Mouse (Mus musculus) neural tube, embryonic 11.5 days (tissue): Measurements from ENCODE around the gene Clec2l. TPM values are rescaled to one million over a fixed set of nuclear protein-coding genes. Genes with fewer than 3 reads are reported as not detected.
A peak's percentile ranks its signal among the peaks of the same experiment; 100 is the strongest.

Experiments
- ATAC-seq: fragments of 200-750 bp; cut with Nextera tagmentation; 2 replicates; pipeline ENCODE4 v1.8.0; 2017; ENCODE audit warnings: moderate number of reproducible peaks, mild to moderate bottlenecking, moderate TSS enrichment, moderate library complexity; ENCODE audit not compliant: insufficient read depth, low FRiP score, low TSS enrichment
- DNase-seq: peaks from one replicate; pipeline ENCODE4 v3.0.0-alpha.2; 2015; ENCODE audit warnings: low spot score
- H3K27ac ChIP-seq: fragments of 300-500 bp; sonication (generic); 2 replicates; pipeline ENCODE4 v1.5.1; 2014; ENCODE audit warnings: low read depth, mild to moderate bottlenecking, low read length
- H3K27me3 ChIP-seq: fragments of 300-500 bp; sonication (generic); 2 replicates; pipeline ENCODE4 v1.6.1; 2014; ENCODE audit warnings: mild to moderate bottlenecking, low read length, mixed read lengths; ENCODE audit not compliant: control insufficient read depth, insufficient read depth
- H3K36me3 ChIP-seq: fragments of 300-500 bp; sonication (generic); 2 replicates; pipeline ENCODE4 v1.6.1; 2014; ENCODE audit warnings: mild to moderate bottlenecking, low read length, moderate library complexity, mixed read lengths; ENCODE audit not compliant: control insufficient read depth, insufficient read depth
- H3K4me1 ChIP-seq: fragments of 300-500 bp; sonication (generic); 2 replicates; pipeline ENCODE4 v1.6.1; 2014; ENCODE audit warnings: low read length, mixed read lengths; ENCODE audit not compliant: control insufficient read depth, insufficient read depth
- H3K4me2 ChIP-seq: fragments of 300-500 bp; sonication (generic); 2 replicates; pipeline ENCODE4 v1.6.1; 2014; ENCODE audit warnings: low read depth, mild to moderate bottlenecking, moderate library complexity
- H3K4me3 ChIP-seq: fragments of 300-500 bp; sonication (generic); 2 replicates; pipeline ENCODE4 v1.5.1; 2014; ENCODE audit warnings: low read depth, low read length
- H3K9ac ChIP-seq: fragments of 300-500 bp; sonication (generic); 2 replicates; pipeline ENCODE4 v1.6.1; 2014; ENCODE audit warnings: mild to moderate bottlenecking, low read length
- H3K9me3 ChIP-seq: fragments of 300-500 bp; sonication (generic); 2 replicates; pipeline ENCODE4 v1.6.1; 2016; ENCODE audit warnings: low read length; ENCODE audit not compliant: control insufficient read depth
- WGBS: fragments of 180-500 bp; shearing (Covaris S2); extraction: QIAGEN DNeasy Blood & Tissue Kit; methylation state at CpG from one replicate; pipeline ENCODE4 v1.1.7; 2014; 5-methylcytosine and 5-hydroxymethylcytosine counted together
- polyA plus RNA-seq: library from polyadenylated mRNA; unstranded; fragments of >200 nt; fragmentation: Nextera tagmentation; extraction: Ambion mirVana; gene quantifications from 2 replicates; pipeline ENCODE4 v1.2.1, GENCODE M21; 2014

Clec2l gene
- polyA plus RNA-seq, 1 experiment from 2014 or later: 6.5 TPM

DNA sequence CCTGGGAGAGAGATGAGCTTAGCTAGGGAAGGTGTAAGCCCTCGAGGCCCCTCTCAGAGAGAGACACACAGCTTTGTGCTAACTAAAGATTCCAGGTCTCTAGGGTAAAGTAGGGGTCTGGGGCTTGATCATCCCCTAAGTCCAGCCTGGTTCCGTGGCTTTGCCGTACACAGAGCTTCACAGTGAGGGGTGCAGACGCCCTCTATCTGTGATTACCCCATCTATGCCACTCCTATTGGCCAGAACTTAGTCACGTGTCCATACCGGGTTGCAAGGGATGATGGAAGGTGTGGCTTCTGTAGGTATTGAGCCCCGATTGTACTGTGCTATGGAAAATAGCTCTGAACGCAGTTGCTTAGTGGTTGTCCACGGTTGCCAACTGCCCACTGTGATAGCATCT lies 14.8 kb downstream of the Clec2l start:
- DNase-seq (no peak), ATAC-seq (no peak)
- Histone ChIP-seq H3K9me3 (no peaks in the 10 kb centered on the region), H3K4me1 (no peaks in the 10 kb centered on the region), H3K27ac (no peak overlapping the region), H3K4me3 (no peak overlapping the region), H3K27me3 (no peaks in the 10 kb centered on the region), H3K4me2 (no peak overlapping the region), H3K36me3 (no peaks in the 10 kb centered on the region), H3K9ac (no peak overlapping the region)
- 80% methylated on average over 9 of the region's 9 CpGs for WGBS

DNA sequence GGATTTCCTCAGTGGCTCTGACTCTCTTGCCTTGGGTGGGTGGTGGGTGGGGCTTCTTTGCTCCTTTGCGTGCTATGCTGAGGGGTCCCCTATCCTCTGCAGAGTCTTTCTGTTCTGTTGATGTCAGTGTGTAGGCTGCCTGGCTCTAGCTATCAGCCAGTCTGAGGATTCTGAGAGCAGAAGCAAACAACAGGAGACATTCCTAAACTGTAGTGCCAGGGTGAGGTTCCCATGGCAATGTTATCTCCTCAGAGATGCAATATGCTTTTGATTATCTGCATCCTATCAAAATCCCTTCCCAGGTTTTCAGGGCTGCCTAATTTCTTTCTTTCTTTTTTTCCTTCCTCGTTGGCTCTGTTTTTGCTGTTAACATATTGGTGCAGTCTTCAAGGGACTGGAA lies 19.7 kb downstream of the Clec2l start:
- no peak overlapping the region for H3K4me2 ChIP-seq
- no peak overlapping the region for H3K4me3 ChIP-seq
- ATAC-seq: no peak
- DNase-seq: no peak
- H3K27ac ChIP-seq: no peak overlapping the region
- H3K27me3 ChIP-seq: no peaks in the 10 kb centered on the region
- no peak overlapping the region for H3K9ac ChIP-seq
- whole genome bisulfite sequencing: 82% methylated on average over 2 of the region's 2 CpGs
- H3K36me3 ChIP-seq: no peaks in the 10 kb centered on the region
- no peaks in the 10 kb centered on the region for H3K4me1 ChIP-seq
- H3K9me3 ChIP-seq: no peaks in the 10 kb centered on the region

DNA sequence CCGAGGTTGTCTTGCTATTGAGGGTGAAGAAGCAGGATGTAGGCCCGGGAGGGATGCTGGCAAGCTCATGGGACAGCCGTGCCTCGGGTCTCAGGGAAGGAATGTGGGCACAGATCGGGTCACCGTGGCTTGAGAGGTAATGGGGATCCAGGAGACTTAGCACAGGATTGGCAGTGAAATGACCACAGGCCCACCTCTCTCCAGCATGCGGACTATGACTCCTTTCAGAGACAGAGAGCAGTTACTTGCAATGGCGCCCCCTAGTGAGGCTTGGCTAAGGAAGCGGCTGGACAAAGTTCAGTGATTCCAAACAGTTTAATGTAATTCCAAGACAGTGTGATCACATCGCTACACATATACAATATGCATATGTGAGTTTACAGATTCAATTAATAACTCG lies 24.3 kb downstream of the Clec2l start:
- H3K27ac ChIP-seq: no peak overlapping the region
- peaks cover 3% of the 10 kb centered on the region; the same call in 1 of the 2 replicates for H3K36me3 ChIP-seq
- WGBS: 62% methylated on average over 11 of the region's 11 CpGs
- no peak overlapping the region for H3K4me3 ChIP-seq
- no peak overlapping the region for H3K4me2 ChIP-seq
- no peaks in the 10 kb centered on the region for H3K4me1 ChIP-seq
- peak; percentile 34 for DNase-seq
- no peak overlapping the region for H3K9ac ChIP-seq
- H3K9me3 ChIP-seq: no peaks in the 10 kb centered on the region
- ATAC-seq: no peak
- no peaks in the 10 kb centered on the region for H3K27me3 ChIP-seq

DNA sequence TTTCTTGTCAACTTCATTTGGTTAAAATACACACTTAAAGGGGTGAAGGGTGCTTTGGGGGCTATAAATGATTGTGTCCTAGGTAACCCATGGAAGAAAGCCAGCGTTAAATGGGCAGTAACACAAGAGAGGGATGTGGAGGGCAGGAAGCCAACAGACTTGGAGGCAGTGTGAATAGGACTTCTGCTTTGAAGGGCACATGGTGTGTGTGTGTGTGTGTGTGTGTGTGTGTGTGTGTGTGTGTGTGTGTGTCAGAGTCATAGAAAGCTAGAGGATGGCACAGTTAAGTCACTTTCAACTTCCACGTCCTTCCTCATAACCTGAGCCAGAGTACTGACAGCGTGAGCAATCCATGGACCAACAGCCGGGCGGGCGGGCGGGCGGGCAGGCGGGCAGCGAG lies 26.0 kb downstream of the Clec2l start:
- ATAC-seq (no peak), DNase-seq (no peak)
- Histone ChIP-seq H3K36me3 (peaks cover 3% of the 10 kb centered on the region; the same call in 1 of the 2 replicates), H3K4me1 (no peaks in the 10 kb centered on the region), H3K27me3 (no peaks in the 10 kb centered on the region), H3K9ac (no peak overlapping the region), H3K27ac (no peak overlapping the region), H3K4me2 (no peak overlapping the region), H3K4me3 (no peak overlapping the region), H3K9me3 (no peaks in the 10 kb centered on the region)
- WGBS: 88% methylated on average over 10 of the region's 10 CpGs

DNA sequence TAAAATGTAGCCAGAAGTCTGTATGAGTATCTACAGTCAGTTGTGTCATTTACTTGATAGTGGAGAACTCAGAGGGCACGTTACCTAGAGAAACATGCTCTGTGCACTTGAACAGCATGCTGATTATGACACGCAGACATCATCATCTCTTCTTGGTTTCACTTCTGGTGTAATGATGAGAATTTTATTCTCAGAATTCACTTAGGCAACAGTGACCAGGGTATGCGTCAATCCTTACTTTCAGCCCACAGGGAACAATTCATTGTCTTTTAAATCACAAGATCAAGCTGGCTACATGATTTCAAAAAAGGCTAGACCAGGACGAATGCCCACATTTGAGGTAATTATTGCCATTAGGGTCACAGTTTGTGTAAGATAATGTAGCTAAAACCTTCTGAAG lies 27.7 kb downstream of the Clec2l start:
- 83% methylated on average over 4 of the region's 4 CpGs for WGBS
- no peaks in the 10 kb centered on the region for H3K9me3 ChIP-seq
- no peak overlapping the region for H3K4me2 ChIP-seq
- H3K9ac ChIP-seq: no peak overlapping the region
- DNase-seq (no peak), ATAC-seq (no peak)
- no peak overlapping the region for H3K4me3 ChIP-seq
- peaks cover 8% of the 10 kb centered on the region for H3K36me3 ChIP-seq
- H3K27me3 ChIP-seq: no peaks in the 10 kb centered on the region
- no peaks in the 10 kb centered on the region for H3K4me1 ChIP-seq
- H3K27ac ChIP-seq: no peak overlapping the region

DNA sequence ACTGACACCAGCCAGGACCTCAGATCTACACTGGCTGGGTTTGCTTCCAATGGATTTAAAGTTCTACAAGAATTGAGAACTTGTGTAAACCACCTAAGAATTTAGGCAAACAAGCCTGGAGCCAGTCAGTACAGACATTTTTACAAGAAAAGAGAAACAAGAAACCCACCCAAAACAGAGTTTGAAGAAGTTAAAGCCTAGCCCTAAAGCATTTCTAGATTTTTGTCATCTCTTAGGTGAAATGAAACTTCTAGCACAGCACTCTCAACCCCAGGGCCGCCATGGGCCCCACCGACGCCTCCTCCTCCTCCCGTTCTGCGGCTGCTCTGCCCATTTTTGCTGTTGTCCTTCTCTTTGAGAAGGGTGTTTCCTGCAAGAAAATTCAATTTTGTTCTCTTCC lies 28.2 kb downstream of the Clec2l start:
- Histone ChIP-seq H3K36me3 (peaks cover 8% of the 10 kb centered on the region), H3K27ac (no peak overlapping the region), H3K4me1 (no peaks in the 10 kb centered on the region), H3K9me3 (no peaks in the 10 kb centered on the region), H3K4me2 (no peak overlapping the region), H3K27me3 (no peaks in the 10 kb centered on the region), H3K4me3 (no peak overlapping the region), H3K9ac (no peak overlapping the region)
- DNase-seq (no peak), ATAC-seq (no peak)
- WGBS: 89% methylated on average over 5 of the region's 5 CpGs

DNA sequence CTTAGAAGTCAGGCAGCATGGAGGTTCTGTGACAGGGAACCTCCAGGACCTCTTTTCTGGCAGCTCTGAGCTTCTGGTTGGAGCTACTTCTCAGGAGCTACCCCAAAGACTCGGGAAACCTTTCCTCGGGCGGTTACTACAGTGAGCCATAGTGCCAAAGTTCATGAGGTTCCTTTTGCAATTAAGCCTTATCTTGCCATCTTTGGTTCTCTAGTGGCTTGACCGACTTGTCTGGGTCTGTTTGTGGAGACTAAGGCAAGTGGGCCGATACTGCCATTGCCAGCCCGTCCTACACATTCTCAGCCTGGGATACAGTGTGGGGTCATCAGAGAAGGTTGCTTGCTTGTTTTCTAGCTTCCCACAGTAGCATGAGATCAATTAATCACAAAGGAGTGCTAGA lies 29.7 kb downstream of the Clec2l start:
- DNase-seq (no peak), ATAC-seq (no peak)
- no peak overlapping the region for H3K4me3 ChIP-seq
- no peaks in the 10 kb centered on the region for H3K4me1 ChIP-seq
- no peak overlapping the region for H3K27ac ChIP-seq
- peaks cover 13% of the 10 kb centered on the region for H3K36me3 ChIP-seq
- H3K4me2 ChIP-seq: no peak overlapping the region
- H3K9ac ChIP-seq: no peak overlapping the region
- no peaks in the 10 kb centered on the region for H3K27me3 ChIP-seq
- 92% methylated on average over 6 of the region's 6 CpGs for WGBS
- no peaks in the 10 kb centered on the region for H3K9me3 ChIP-seq

DNA sequence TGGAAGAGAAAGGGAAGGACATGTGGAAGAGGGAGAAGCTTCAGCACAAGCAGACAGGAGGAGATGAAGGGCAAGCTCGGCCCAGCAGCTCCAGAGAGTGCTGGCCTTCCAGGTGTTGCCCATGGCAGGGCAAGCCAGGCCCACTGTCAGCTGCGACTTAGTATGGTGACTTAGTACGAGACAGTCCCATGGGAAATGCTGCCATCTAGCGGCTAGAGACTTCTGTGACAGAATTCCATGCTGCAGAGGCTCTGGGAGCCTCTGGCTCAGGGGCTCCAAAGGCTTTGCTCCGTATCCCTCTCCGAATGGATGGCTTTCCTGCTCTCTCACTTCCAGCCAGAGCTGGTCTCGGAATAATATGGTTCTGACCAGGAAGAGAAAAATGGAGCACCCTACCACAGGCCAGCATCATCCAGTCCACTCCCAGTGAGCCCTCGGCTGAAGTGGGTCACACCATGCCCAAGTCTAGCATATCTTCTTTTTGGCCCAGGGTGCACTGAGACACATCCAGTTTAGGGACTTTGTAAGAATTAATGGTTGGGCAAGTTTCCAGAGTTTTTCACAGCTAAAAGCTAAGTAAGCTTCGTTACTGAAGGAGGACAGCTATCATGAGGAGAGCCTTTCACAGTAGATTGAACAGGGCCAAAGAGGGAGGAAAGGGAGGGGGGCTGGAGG lies 32.6 kb downstream of the Clec2l start:
- Histone ChIP-seq H3K36me3 (peaks cover 27% of the 10 kb centered on the region), H3K4me1 (no peaks in the 10 kb centered on the region), H3K27ac (no peak overlapping the region), H3K4me3 (no peak overlapping the region), H3K4me2 (no peak overlapping the region), H3K9ac (no peak overlapping the region), H3K9me3 (no peaks in the 10 kb centered on the region), H3K27me3 (no peaks in the 10 kb centered on the region)
- 37% methylated on average over 9 of the region's 9 CpGs for WGBS
- DNase-seq: peak; percentile 80
- ATAC-seq: peak; percentile 67; the same call in 1 of the 2 replicates

DNA sequence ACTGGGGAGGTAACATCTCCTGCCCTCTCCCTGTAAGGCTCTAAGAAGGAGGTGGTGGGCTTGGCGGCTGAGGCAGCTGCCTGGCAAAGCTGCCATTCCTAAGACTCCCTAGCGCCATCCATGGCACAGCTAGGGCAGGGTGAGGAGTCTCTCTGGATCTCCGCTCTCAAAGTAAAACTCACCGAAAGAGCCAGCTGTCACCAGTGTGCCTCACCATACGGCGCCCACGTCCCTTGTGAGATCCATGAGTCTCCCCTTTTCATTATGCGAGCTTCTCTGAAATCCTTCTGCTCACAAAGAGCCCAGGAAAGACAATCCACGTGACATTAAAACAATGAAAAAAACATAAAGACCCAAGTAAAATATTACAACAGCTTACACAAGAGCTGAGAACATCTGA lies 33.7 kb downstream of the Clec2l start:
- DNase-seq (no peak), ATAC-seq (no peak)
- no peaks in the 10 kb centered on the region for H3K9me3 ChIP-seq
- H3K9ac ChIP-seq: no peak overlapping the region
- H3K27ac ChIP-seq: no peak overlapping the region
- no peaks in the 10 kb centered on the region for H3K27me3 ChIP-seq
- H3K4me1 ChIP-seq: no peaks in the 10 kb centered on the region
- H3K36me3 ChIP-seq: peaks cover 30% of the 10 kb centered on the region
- no peak overlapping the region for H3K4me3 ChIP-seq
- 87% methylated on average over 9 of the region's 9 CpGs for WGBS
- H3K4me2 ChIP-seq: no peak overlapping the region
